Mouse (Mus musculus): ENCODE measurements around the gene Mcrip2. TPM values are rescaled to one million over a fixed set of nuclear protein-coding genes. Genes with fewer than 3 reads are reported as not detected.

Mcrip2 gene
- polyA plus RNA-seq, 1 experiment: 29.2 TPM

DNA sequence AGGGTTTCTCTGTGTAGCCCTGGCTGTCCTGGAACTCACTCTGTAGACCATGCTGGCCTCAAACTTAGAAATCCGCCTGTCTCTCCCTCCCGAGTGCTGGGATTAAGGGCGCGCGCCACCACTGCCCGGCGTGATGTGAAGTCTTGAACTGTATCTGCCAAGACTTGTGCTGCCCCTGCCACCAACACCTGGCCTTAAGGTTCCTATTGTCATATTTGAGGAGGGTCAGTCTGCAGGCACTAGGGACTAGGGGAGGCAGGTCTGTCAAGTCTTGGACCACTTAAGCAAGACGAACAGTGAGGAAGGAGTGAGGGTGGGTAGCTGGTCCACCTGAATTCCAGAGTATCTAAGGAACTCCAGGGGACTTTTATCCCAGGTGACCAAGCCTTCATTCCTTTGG lies 934 bp upstream of the Mcrip2 start:
- TF ChIP-seq CTCF (IDR thresholded peaks at IDR 0.05; ENCODE audit: extremely low read depth, insufficient read depth, low read length) (no peak), POLR2A (IDR thresholded peaks at IDR 0.05; ENCODE audit: extremely low read depth, insufficient read depth, low read length) (no peak)
- no peak overlapping the region for H3K4me3 ChIP-seq (ENCODE audit: insufficient read depth, low read length)
- peaks cover 3% of the 10 kb centered on the region; the same call in 1 of the 2 replicates for H3K4me1 ChIP-seq (ENCODE audit: control insufficient read depth, insufficient read depth, low read length)
- no peak overlapping the region for H3K27ac ChIP-seq (ENCODE audit: insufficient read depth, low read length)

DNA sequence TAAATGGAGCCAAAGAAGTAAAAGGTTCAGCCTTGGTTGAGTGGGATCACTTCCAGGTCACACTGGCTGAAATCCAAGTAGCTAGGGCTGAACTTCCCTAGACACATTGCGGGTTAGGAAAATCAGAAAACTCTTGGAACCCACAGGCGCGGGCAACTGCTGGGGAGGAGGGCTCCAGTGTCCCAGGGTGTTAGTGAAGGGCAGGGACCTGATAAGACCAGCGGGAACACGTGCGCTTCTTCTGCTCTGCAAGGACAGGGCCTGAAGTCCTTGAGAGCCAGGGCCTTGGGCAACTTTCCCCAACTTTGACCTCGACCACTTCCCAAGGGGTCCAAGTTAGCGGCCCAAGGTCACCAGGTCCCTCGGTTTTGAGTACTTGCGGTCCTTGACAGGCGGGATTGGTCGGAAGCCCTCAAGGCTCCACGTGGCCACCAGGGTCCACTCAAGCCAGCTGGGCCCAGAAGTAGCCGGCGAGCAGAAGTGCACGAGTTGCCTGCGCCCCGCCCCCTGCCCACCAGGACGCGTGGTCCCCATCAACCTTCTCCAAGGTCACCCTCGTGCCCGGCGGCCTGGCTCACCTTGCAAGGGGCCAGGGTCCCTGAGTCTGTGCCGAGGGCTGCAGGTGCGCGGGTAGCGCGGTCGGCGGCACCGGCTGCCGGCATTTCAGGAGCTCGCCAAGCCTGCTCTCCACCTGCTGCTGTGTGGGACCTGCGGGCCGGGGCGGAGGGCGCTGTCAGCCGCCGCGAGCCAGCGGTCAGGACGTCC lies 546 bp downstream of the Mcrip2 start:
- Histone ChIP-seq H3K4me3 (ENCODE audit: insufficient read depth, low read length) (peak overlapping the region; percentile 58), H3K27ac (ENCODE audit: insufficient read depth, low read length) (no peak overlapping the region), H3K4me1 (ENCODE audit: control insufficient read depth, insufficient read depth, low read length) (peaks cover 3% of the 10 kb centered on the region; the same call in 1 of the 2 replicates)
- TF ChIP-seq CTCF (IDR thresholded peaks at IDR 0.05; ENCODE audit: extremely low read depth, insufficient read depth, low read length) (no peak), POLR2A (IDR thresholded peaks at IDR 0.05; ENCODE audit: extremely low read depth, insufficient read depth, low read length) (no peak)

DNA sequence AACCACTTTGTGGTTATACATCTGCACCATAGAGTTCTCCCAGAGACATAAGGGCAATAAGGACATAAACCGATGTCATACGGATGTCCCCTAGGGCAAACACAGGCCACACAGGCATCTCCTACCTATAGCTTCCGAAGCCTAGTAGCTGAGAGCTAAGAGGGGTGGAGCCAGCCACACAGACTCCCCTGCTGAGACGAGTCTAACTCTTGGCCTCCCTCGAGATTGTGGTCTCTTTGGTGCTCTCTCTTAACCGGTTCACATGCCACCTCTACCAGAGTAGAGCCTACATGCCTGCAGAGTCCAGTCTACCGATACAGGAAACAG lies 1.1 kb downstream of the Mcrip2 start:
- no peak for TF ChIP-seq POLR2A (IDR thresholded peaks at IDR 0.05; ENCODE audit: extremely low read depth, insufficient read depth, low read length)
- TF ChIP-seq CTCF (IDR thresholded peaks at IDR 0.05; ENCODE audit: extremely low read depth, insufficient read depth, low read length): no peak
- H3K4me3 ChIP-seq (ENCODE audit: insufficient read depth, low read length): peak overlapping the region; percentile 58
- no peak overlapping the region for H3K27ac ChIP-seq (ENCODE audit: insufficient read depth, low read length)
- peaks cover 3% of the 10 kb centered on the region; the same call in 1 of the 2 replicates for H3K4me1 ChIP-seq (ENCODE audit: control insufficient read depth, insufficient read depth, low read length)

DNA sequence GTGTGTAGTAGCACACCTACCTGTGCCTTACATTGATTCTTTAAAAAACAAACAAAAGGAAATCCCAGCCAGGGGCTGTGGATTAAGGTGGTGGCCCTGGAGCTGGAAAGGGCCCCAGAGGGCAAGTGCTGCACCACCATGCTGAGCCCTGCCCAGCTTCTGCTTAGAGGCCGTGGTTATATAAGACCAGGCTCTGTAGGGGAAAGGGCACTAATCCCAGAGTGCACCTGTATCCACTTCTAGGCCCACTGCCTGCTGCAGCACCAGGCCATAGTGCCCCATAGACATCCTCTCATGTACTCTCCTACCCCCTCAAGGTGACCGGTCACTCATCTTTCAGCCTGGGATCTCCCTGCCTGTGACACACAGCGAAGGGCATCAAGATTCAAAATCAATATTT lies 2.4 kb downstream of the Mcrip2 start:
- Histone ChIP-seq H3K4me3 (ENCODE audit: insufficient read depth, low read length) (no peak overlapping the region), H3K27ac (ENCODE audit: insufficient read depth, low read length) (no peak overlapping the region), H3K4me1 (ENCODE audit: control insufficient read depth, insufficient read depth, low read length) (peaks cover 3% of the 10 kb centered on the region; the same call in 1 of the 2 replicates)
- TF ChIP-seq POLR2A (IDR thresholded peaks at IDR 0.05; ENCODE audit: extremely low read depth, insufficient read depth, low read length) (no peak), CTCF (IDR thresholded peaks at IDR 0.05; ENCODE audit: extremely low read depth, insufficient read depth, low read length) (no peak)

DNA sequence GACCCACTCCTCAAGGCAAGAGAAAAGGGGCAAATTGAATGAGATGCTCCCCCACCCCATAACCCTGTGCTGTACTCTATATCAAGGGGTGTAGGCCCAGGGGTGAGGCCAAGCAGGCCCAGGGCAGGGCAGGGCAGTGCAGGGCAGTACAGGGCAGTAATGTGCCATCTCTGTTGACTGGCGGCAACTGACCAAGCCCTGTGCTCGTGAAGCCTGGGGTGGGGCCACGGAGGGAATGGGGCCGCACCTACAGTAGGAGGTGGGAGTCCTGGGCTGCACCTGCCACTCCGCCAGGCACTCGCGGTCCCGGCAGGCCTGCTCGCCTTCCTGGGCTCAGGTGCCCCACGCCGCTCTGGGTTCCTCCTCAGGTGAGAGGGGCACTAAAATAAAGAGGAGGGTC lies 3.3 kb downstream of the Mcrip2 start:
- no peak overlapping the region for H3K27ac ChIP-seq (ENCODE audit: insufficient read depth, low read length)
- no peak for TF ChIP-seq CTCF (IDR thresholded peaks at IDR 0.05; ENCODE audit: extremely low read depth, insufficient read depth, low read length)
- TF ChIP-seq POLR2A (IDR thresholded peaks at IDR 0.05; ENCODE audit: extremely low read depth, insufficient read depth, low read length): no peak
- no peak overlapping the region for H3K4me3 ChIP-seq (ENCODE audit: insufficient read depth, low read length)
- peaks cover 6% of the 10 kb centered on the region for H3K4me1 ChIP-seq (ENCODE audit: control insufficient read depth, insufficient read depth, low read length)

DNA sequence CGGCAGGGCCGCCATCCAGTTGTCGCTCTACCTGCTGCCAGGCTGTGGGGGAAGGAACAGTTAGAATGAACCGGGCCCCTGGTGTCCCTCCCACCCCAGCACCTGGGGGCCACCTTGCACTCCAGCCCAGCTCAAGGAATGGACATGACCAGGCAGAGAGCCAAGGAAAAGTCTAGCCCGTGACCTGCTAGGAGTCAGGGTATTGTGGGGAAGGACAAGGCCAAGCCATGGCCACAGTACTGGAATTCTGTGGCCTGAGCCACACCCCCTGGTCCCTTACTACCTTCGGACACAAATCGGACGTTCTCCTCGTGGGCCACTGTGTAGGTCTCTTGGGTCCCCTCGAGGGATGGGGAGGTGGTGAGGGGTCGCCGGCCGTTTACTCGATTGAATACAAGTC lies 4.3 kb downstream of the Mcrip2 start:
- Histone ChIP-seq H3K4me1 (ENCODE audit: control insufficient read depth, insufficient read depth, low read length) (peaks cover 6% of the 10 kb centered on the region), H3K27ac (ENCODE audit: insufficient read depth, low read length) (no peak overlapping the region), H3K4me3 (ENCODE audit: insufficient read depth, low read length) (no peak overlapping the region)
- TF ChIP-seq POLR2A (IDR thresholded peaks at IDR 0.05; ENCODE audit: extremely low read depth, insufficient read depth, low read length) (no peak), CTCF (IDR thresholded peaks at IDR 0.05; ENCODE audit: extremely low read depth, insufficient read depth, low read length) (no peak)

DNA sequence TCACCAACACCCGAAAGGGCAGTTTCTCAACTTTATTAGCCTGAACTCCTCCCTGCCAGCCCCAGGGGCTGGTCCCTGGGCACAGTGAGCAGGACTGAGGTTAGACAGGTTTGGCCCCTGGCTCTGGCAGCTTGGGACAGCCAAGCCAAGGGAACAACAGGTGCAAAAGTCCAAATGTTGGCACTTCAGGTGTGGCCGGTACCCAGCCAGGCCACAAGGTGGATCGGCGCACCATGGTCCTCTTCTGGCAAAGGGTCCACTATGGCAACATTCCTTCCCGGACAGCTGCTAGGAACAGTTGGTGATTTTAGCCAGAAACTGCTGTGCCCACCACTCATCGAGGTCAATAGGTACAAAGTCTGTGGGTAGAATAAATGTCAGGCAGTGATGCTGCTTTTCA lies 4.9 kb downstream of the Mcrip2 start:
- H3K27ac ChIP-seq (ENCODE audit: insufficient read depth, low read length): no peak overlapping the region
- no peak overlapping the region for H3K4me3 ChIP-seq (ENCODE audit: insufficient read depth, low read length)
- TF ChIP-seq POLR2A (IDR thresholded peaks at IDR 0.05; ENCODE audit: extremely low read depth, insufficient read depth, low read length) (no peak), CTCF (IDR thresholded peaks at IDR 0.05; ENCODE audit: extremely low read depth, insufficient read depth, low read length) (no peak)
- H3K4me1 ChIP-seq (ENCODE audit: control insufficient read depth, insufficient read depth, low read length): peaks cover 6% of the 10 kb centered on the region

DNA sequence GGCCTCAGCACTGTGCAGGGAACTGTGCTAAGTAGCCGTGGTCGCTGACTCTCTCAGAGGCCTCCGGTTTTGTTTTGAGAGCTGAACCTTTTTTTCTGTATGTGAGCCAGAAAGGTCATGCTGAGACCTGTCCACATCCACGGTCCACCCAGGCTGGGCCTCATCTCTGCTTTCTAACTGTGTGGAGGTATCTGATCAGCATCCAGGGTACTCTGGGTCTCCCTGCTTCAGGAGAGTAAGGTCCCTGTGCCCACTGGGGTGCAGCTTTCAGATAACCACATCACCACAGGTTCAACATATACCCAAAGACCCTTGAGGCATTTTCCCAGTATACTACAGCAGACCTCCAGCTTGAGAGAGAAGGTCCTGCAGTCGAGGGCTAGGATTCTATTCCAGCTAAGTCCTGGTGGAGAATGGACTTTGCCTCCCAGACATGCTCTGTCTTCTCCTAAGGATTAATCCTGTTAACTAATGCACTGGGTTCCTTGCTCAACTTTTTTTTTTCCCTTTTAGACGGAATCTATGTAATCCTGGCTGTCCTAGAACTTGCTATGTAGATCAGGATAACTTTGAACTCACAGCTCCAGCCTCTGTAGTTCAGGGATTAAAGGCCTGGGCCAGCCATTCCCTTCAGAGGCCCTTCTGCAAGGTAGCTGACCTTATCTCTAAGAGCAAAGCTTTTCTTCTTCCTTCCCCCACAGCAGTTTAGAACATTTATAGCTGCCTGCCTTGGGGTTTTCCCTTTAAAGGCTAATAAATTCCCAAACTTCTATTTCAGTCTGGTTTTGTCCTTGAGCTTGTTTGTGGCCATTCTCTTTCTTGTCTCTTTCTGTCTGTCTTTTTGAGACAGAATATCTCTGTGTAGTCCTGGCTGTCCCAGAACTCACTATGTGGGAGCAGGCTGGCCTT lies 6.6 kb downstream of the Mcrip2 start:
- H3K4me3 ChIP-seq (ENCODE audit: insufficient read depth, low read length): peak overlapping the region; percentile 57
- TF ChIP-seq CTCF (IDR thresholded peaks at IDR 0.05; ENCODE audit: extremely low read depth, insufficient read depth, low read length): no peak
- TF ChIP-seq POLR2A (IDR thresholded peaks at IDR 0.05; ENCODE audit: extremely low read depth, insufficient read depth, low read length): no peak
- H3K4me1 ChIP-seq (ENCODE audit: control insufficient read depth, insufficient read depth, low read length): peaks cover 3% of the 10 kb centered on the region
- peak overlapping the region; percentile 88 for H3K27ac ChIP-seq (ENCODE audit: insufficient read depth, low read length)

DNA sequence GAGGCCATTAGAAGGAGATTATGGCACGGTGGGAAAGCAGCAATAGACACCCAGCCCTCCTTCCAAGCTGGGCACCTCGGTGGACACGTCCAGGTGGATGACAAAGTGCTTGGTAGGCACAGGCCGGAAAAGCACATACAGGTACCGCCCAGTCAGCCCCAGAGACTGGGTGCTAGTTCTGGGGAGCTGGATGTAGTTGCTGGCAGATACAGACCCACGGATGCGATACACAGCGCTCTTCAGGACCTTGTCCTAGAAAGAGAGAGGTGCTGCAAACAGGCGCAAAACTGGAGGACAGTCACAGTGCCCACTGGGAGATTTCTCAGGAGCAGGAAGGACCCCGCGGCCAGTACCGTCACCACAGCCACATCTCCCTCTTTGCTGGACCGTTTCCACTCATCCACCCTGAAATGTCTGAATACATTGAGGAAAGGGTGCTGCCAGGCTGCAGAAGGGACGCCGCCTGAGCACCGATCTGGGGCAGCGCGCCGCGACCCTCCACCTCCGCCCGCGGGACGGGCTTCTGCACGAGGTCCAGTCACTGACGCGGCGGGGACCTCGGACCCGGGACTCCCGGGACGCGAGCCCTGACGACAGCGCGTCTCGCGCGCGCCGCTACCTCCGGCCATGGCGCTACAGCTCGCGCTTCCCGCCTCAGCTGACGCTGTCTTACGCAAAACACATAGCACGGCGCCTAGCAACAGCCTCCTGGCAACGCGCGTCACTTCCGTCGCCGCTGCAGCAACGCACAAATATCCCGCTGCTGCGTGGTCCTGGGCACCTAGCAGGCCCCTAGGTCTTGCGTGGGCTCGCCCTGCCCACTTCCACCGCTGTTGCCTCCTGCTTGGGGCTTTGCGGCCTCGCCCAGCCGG lies 7.5 kb downstream of the Mcrip2 start, which contains the start of gene Wdr90:
Gene Wdr90 (minus strand): TSS at position 670 of the 872 bp plus-strand sequence.
- Histone ChIP-seq H3K4me1 (ENCODE audit: control insufficient read depth, insufficient read depth, low read length) (peaks cover 3% of the 10 kb centered on the region; the same call in 1 of the 2 replicates), H3K27ac (ENCODE audit: insufficient read depth, low read length) (peak within 1 kb of the TSS; percentile 88)
- TF ChIP-seq POLR2A (IDR thresholded peaks at IDR 0.05; ENCODE audit: extremely low read depth, insufficient read depth, low read length): peak; percentile 93
- TF ChIP-seq CTCF (IDR thresholded peaks at IDR 0.05; ENCODE audit: extremely low read depth, insufficient read depth, low read length): no peak

More for the DNA sequence above, 7.5 kb downstream of the Mcrip2 start, which contains the start of gene Wdr90:
- H3K4me3 ChIP-seq (ENCODE audit: insufficient read depth, low read length): peak within 1 kb of the TSS; percentile 57

Measured in cortical plate, adult 2 months (tissue).